Mouse (Mus musculus) left cerebral cortex, postnatal 10 days (tissue): Measurements from ENCODE around the gene Gpx3. TPM values are rescaled to one million over a fixed set of nuclear protein-coding genes. Genes with fewer than 3 reads are reported as not detected.
A peak's percentile ranks its signal among the peaks of the same experiment; 100 is the strongest.
"Not testable (repeated sequence)": the region's sequence is repeated elsewhere in the genome, so short reads cannot be mapped to it uniquely, and the experiment has no call there.

Source experiments
- DNase-seq, 2 experiments: peaks; one replicate each; pipeline ENCODE4 v3.0.0; 2021 to 2022; ENCODE audit warnings: low spot score in 2 of 2, mixed read lengths in 1 of 2; ENCODE audit errors: extremely low spot score in 1 of 2
- intact Hi-C: fragments of 180-260 bp; cut with DNase I; formaldehyde crosslinking; loops from one replicate; pipeline ENCODE4 v1.15.1; 2025
- total RNA-seq, 2 experiments: library from RNA; stranded (reverse); gene quantifications; 2 replicates each; pipeline ENCODE4 v1.2.3; 2021

The Gpx3 gene
- 10 to 100 TPM in 1 of 2 experiments, 1 to 10 TPM in 1; 9.7 to 10.2 TPM for total RNA-seq

DNA sequence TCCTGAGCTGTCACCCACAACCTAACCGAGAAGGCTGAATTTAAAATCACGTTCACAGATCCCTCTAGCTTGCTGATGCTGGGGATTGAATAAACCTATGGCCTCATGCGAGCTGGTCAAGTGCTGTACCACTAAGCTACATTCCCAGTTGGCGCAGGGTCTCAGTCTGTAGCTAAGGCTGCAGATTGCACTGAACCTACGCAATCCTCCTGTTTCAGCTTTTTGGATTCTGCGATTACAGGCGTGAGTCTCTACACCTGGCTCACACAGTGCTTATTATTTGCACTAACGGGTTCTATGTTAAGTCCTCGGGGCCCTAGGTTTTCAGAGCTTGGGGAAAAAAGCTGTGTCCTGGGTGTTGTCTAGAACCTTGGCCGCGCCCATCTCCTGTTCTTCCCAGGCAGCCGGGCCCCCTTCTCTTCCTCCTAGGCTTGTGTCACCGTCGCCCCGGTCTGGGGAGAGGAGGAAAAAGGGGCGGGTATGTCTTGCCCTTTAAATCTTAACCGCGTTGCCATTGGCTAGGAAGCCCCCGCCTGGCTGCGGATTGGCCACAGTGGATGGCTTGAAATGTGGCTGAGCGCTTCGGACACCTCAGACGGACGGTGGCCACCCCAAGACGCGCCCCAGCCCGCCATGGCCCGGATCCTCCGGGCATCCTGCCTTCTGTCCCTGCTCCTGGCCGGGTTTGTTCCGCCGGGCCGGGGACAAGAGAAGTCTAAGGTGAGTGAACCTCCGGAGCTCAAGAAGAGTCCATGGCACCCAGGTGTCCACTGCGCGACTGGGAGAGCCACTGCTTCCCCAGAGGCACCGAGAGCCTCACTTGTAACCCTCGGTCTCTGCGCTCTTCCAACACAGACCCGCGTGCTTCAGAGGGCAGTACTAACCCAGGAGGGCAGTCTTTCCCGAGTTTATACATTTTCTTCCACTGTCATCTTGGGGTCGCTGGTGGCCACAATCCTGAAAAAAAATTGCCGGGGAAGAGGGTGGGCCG is at the start of gene Gpx3:
Gene Gpx3 (plus strand): TSS at position 121 of the 991 bp plus-strand sequence.
- DNase-seq: peak; percentile 50 to 66
- intact Hi-C loops: no loop called here

GRCm38 (mm10) chr11:54858880-54859279 is 43.4 kb upstream of the Gpx3 start:
- intact Hi-C loops, DNase-seq: not testable (repeated sequence)

DNA sequence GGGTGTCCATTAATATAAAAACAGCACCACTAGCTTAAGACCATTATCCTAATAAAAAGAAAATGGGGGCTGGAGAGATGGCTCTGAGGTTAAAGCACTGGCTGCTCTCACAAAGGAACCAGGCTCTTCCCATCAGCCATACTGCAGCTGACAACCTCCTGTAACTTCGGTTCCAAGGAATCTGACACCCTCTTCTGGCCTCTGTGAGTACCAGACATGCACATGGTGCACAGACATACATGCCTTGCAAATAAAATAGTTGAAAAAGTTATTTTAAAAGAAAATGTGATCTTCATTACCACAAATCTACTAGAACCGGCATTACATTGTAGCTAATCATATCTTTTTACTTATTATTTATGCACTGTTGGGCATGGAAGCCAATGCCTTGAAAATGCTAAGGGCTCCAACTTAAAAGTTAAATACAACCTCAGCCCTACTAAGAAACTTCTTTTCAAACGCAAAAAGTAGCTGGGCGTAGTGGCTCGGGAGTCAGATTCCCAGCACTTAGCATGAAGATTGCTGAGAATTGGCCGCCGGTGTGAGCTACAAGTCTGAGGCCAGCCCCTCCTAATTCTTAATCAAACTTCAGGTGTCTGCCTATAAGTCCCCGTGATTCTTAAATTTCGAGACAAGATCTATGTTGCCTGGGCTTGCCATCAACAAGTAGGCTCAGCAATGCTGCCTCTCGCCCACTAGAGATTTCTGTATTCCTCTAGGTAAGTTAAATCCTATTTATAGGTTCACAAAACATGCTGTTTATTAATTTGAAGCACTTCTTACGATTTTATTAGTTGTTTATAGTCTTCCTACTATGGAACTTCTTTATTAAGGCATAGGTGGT is 42.7 kb upstream of the Gpx3 start:
- intact Hi-C loops: loop anchor here (2.0 to 10.0 kb wide), 2 partner anchors 73 to 295 kb away; partner anchors contain the start of gene Cdc42se2
- DNase-seq: no peak

DNA sequence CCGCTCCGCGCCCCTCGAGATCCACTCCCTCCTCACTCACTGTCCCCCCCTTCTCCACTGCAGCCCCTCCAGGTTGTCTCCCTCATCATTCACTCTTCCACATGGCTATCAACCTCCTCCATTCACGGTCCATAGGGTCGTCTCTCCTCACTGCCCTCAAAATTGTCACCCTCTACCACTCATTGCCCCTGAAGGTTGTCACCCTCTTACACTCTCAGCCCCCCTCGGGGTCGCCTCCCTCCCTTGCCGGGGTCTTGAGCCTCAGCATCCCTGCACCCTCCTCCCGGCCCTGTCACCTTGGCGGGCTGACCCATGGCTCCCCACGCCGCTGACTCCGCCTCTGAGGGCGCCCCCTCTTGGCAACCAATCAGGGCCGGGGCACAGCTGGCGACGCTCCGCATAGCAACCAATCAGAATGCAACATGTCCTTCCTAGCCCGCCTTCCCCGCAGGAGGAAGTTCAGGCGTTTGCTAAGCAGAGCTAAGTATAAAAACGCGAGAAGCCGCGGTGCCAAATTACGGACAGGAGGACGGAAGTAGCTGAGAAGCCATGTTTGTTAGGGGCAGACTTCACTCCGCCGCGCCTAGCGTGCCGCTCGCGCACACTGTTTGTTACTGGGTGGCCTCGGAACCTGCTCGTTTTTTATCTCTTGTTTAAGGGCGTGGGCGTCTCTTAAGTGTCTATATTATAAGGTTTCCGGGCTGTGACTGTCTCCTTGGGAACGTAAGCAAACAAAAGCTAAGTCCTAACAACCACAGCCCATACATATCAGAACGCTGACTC is 41.8 kb upstream of the Gpx3 start, which contains the start of gene Lyrm7:
Gene Lyrm7 (minus strand): TSS at position 661 of the 783 bp plus-strand sequence.
- intact Hi-C loops: loop anchor here (2.0 to 10.0 kb wide), 2 partner anchors 74 to 296 kb away; partner anchors contain the start of gene Cdc42se2

GRCm38 (mm10) chr11:54861471-54862420 is 40.5 kb upstream of the Gpx3 start:
- no peak for DNase-seq
- intact Hi-C loops: loop anchor here (2.0 to 10.0 kb wide), 3 partner anchors 75 to 297 kb away; partner anchors contain the start of gene Cdc42se2

More for the DNA sequence above, 41.8 kb upstream of the Gpx3 start, which contains the start of gene Lyrm7:
- peak; percentile 97 for DNase-seq

DNA sequence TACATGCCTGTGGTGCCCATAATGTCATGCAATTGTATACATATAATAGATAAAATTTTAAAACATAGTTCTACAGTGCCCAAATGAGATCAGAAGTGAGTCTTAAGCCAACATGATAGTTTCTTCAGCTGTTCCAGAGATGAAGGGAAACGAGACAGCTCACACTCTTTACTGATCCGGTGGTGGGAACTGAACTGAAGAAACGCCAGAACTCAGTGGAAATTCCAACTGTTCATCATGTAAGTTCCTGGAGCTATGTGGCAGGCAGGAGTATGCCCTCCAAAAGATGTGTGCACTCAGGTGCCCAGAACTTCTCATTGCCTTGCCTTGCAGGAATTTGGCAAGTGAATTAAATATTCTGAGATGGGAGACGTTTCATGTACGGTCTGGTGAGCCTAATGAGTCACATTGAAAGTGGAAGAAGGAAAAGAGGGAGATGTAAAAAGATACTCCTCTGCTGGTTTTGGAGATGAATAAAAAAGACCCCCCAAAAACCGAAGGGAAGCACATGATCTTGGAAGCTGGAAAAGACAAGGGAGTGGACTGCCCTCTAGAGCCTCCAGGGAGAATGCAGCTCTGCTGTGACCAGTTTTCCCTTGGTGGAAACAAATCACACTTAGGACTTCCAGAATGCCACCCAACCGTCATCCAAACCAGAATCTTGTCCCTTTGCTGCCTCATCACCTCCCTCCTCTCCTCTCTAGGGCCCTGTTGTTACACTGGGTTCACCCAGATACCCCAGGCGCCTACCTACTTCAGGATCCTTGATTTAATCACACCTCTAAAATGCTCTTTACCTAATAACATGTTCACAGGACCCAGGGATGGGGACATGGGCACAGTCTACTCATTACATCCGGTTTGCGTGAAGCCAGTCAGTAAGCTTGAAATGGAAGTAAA is 39.4 kb upstream of the Gpx3 start:
- peak; percentile 59 for DNase-seq
- intact Hi-C loops: loop anchor here (2.0 to 10.0 kb wide), 2 partner anchors 158 to 298 kb away; no protein-coding TSS in a partner anchor

GRCm38 (mm10) chr11:54865330-54866085 is 36.7 kb upstream of the Gpx3 start:
- intact Hi-C loops: loop anchor here (10.0 kb wide), 1 partner anchor 301 kb away; no protein-coding TSS in a partner anchor
- DNase-seq: no peak

GRCm38 (mm10) chr11:54866119-54867048 is 35.9 kb upstream of the Gpx3 start, which contains the start of gene Hint1:
TSS of gene Hint1 (plus strand) at chr11:54866383.
- intact Hi-C loops: loop anchor here (10.0 kb wide), 1 partner anchor 302 kb away; no protein-coding TSS in a partner anchor
- peak; percentile 89 to 93 for DNase-seq

DNA sequence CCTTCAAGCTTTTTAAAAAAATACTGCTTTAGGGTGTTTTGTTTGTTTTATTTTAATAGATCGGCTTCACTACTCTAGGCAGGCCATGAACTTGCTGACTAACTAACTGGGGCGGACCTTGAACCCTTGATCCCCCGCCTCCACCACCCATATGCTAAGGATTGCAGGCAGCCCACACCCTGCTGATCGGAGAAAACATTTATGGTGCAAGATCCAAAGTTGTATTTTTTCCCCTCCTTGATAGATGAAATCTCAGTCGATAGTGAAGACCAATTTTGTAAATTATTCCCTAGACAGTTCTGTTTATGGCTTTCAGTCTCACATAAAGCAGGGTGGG is 35.2 kb upstream of the Gpx3 start:
- intact Hi-C loops: loop anchor here (10.0 kb wide), 1 partner anchor 302 kb away; no protein-coding TSS in a partner anchor
- DNase-seq: no peak

GRCm38 (mm10) chr11:54867903-54868434 is 34.3 kb upstream of the Gpx3 start:
- intact Hi-C loops: loop anchor here (10.0 kb wide), 1 partner anchor 303 kb away; no protein-coding TSS in a partner anchor
- DNase-seq: no peak

- intact Hi-C loops: loop anchor here (10.0 kb wide), 1 partner anchor 304 kb away; no protein-coding TSS in a partner anchor
- no peak for DNase-seq
Observed at GRCm38 (mm10) chr11:54868445-54868844, 33.8 kb upstream of the Gpx3 start.

DNA sequence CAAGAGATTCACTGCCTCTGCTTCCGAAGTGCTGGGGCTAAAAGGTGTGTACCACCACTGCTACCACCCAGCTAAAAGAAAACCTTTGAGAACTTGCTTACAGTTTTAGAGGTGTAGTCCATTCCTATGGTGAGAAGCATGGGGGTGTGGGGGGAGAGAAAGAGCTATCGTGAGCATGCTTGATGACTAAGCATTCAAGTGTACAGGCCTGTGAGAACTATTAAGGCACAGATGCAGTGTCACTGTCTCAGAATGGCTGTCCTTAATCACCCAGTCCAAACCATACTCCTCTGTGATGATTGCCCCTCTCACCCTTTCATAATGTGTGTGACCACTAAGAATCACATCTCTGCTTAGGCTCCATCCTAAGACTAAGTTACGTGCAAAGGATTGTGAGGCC is 32.9 kb upstream of the Gpx3 start:
- intact Hi-C loops: loop anchor here (10.0 kb wide), 1 partner anchor 305 kb away; no protein-coding TSS in a partner anchor

GRCm38 (mm10) chr11:54871831-54872537 is 30.3 kb upstream of the Gpx3 start:
- no peak for DNase-seq
- intact Hi-C loops: no loop called here

More for the DNA sequence above, 32.9 kb upstream of the Gpx3 start:
- DNase-seq: no peak
